Mouse (Mus musculus): ENCODE results near the gene Ncoa1.

- no peak for TF ChIP-seq EP300 (IDR thresholded peaks at IDR 0.05; ENCODE audit: insufficient read depth, low read depth, low read length)
- TF ChIP-seq POLR2A (IDR thresholded peaks at IDR 0.05; ENCODE audit: insufficient read depth, low read length), result no peak
- no peak for TF ChIP-seq CTCF (IDR thresholded peaks at IDR 0.05; ENCODE audit: low read depth, low read length)
Measured at GRCm38 (mm10) chr12:4198702-4199101, 278.3 kb downstream of the Ncoa1 start.
